Mouse (Mus musculus): ENCODE measurements around the gene Cby3. TPM values are rescaled to one million over a fixed set of nuclear protein-coding genes. Genes with fewer than 3 reads are reported as not detected.
A peak's percentile ranks its signal among the peaks of the same experiment; 100 is the strongest.
"Not testable (repeated sequence)": the region's sequence is repeated elsewhere in the genome, so short reads cannot be mapped to it uniquely, and the experiment has no call there.

Gene Cby3
- 0.43 and 0.45 TPM in 2 replicates for polyA plus RNA-seq (2015; fragmentation: Nextera tagmentation; extraction: Ambion mirVana)

- no peaks in the 10 kb centered on the region; the same call in 1 of the 2 replicates for H3K4me1 ChIP-seq (replicated peaks; ENCODE audit: control insufficient read depth, insufficient read depth, low read length)
- no peak for ATAC-seq (ENCODE audit: low read depth)
- no peak within 1 kb of the TSS for H3K4me3 ChIP-seq (ENCODE audit: low read length)
- H3K36me3 ChIP-seq (ENCODE audit: control insufficient read depth, insufficient read depth, low read length): no peaks in the 10 kb centered on the region
- no peak within 1 kb of the TSS for H3K27ac ChIP-seq (ENCODE audit: low read length)
- no peaks in the 10 kb centered on the region for H3K9me3 ChIP-seq (ENCODE audit: control insufficient read depth, low read length)
- no peak within 1 kb of the TSS for H3K4me2 ChIP-seq (ENCODE audit: low read depth, low read length)
- no peak within 1 kb of the TSS for H3K9ac ChIP-seq (ENCODE audit: low read length)
- no peaks in the 10 kb centered on the region for H3K27me3 ChIP-seq (ENCODE audit: control insufficient read depth, insufficient read depth, low read depth, low read length)
These were observed at the start of gene Cby3 for GRCm38 (mm10) chr11:50354162-50354561. Cby3 (plus strand) TSS chr11:50354462.

- H3K4me3 ChIP-seq (ENCODE audit: low read length): no peak overlapping the region
- WGBS: 72% methylated on average over 2 of the region's 2 CpGs
- no peak overlapping the region for H3K4me2 ChIP-seq (ENCODE audit: low read depth, low read length)
- no peak overlapping the region for H3K27ac ChIP-seq (ENCODE audit: low read length)
- no peak overlapping the region for H3K9ac ChIP-seq (ENCODE audit: low read length)
- H3K36me3 ChIP-seq (ENCODE audit: control insufficient read depth, insufficient read depth, low read length): peaks cover 15% of the 10 kb centered on the region
- no peaks in the 10 kb centered on the region for H3K9me3 ChIP-seq (ENCODE audit: control insufficient read depth, low read length)
- H3K4me1 ChIP-seq (replicated peaks; ENCODE audit: control insufficient read depth, insufficient read depth, low read length): no peaks in the 10 kb centered on the region
- ATAC-seq (ENCODE audit: low read depth): no peak
- H3K27me3 ChIP-seq (ENCODE audit: control insufficient read depth, insufficient read depth, low read depth, low read length): no peaks in the 10 kb centered on the region
These were observed 41.5 kb upstream of the Cby3 start for GRCm38 (mm10) chr11:50312803-50313202.

DNA sequence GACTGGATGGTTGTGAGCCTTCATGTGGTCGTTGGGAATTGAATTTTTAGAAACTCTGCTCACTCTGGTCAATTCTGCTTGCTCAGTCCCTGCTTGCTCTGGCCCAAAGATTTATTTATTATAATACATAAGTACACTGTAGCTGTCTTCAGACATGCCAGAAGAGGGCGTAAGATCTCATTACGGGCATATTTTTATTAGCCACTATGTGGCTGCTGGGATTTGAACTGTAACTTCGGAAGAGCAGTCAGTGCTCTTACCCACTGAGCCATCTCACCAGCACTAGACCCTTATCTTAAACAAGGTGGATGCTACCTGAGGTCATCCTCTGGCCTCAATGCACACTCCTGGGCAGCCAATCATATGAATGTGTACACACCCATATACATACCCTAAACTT lies 34.9 kb upstream of the Cby3 start:
- not testable (repeated sequence) for H3K27me3 ChIP-seq (ENCODE audit: control insufficient read depth, insufficient read depth, low read depth, low read length); H3K9me3 ChIP-seq (ENCODE audit: control insufficient read depth, low read length); ATAC-seq (ENCODE audit: low read depth); H3K4me3 ChIP-seq (ENCODE audit: low read length); H3K9ac ChIP-seq (ENCODE audit: low read length); H3K36me3 ChIP-seq (ENCODE audit: control insufficient read depth, insufficient read depth, low read length); H3K4me2 ChIP-seq (ENCODE audit: low read depth, low read length); H3K27ac ChIP-seq (ENCODE audit: low read length)
- peaks cover 13% of the 10 kb centered on the region for H3K4me1 ChIP-seq (replicated peaks; ENCODE audit: control insufficient read depth, insufficient read depth, low read length)
- WGBS: 75% methylated on average over 4 of the region's 4 CpGs

- no peak overlapping the region for H3K4me3 ChIP-seq (ENCODE audit: low read length)
- H3K9me3 ChIP-seq (ENCODE audit: control insufficient read depth, low read length): no peaks in the 10 kb centered on the region
- no peaks in the 10 kb centered on the region for H3K27me3 ChIP-seq (ENCODE audit: control insufficient read depth, insufficient read depth, low read depth, low read length)
- H3K4me1 ChIP-seq (replicated peaks; ENCODE audit: control insufficient read depth, insufficient read depth, low read length): peaks cover 13% of the 10 kb centered on the region
- no peak for ATAC-seq (ENCODE audit: low read depth)
- H3K27ac ChIP-seq (ENCODE audit: low read length): no peak overlapping the region
- WGBS: 88% methylated on average over 6 of the region's 6 CpGs
- no peak overlapping the region for H3K9ac ChIP-seq (ENCODE audit: low read length)
- H3K4me2 ChIP-seq (ENCODE audit: low read depth, low read length): no peak overlapping the region
- H3K36me3 ChIP-seq (ENCODE audit: control insufficient read depth, insufficient read depth, low read length): no peaks in the 10 kb centered on the region
These were observed 33.0 kb upstream of the Cby3 start for GRCm38 (mm10) chr11:50321239-50321638.

DNA sequence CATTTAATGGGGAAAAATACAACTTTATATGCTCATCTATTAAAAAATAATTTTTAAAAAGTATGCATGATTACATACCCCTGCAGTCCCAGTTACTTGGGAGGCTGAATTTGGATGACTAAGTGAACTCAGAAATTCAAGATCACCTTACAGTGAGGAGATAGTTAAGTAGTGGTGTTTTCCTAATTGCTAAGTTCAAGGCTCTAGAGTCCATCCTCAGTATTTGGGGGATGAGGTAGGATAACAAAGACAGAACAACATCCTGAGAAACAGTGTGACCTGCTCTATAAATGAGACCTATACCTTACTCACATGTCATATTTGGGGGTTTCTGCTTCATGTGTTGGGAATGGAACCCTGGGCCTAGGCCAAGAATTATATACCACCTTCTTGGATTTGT lies 31.9 kb upstream of the Cby3 start:
- Histone ChIP-seq H3K4me2 (ENCODE audit: low read depth, low read length) (no peak overlapping the region), H3K27me3 (ENCODE audit: control insufficient read depth, insufficient read depth, low read depth, low read length) (no peaks in the 10 kb centered on the region), H3K4me1 (replicated peaks; ENCODE audit: control insufficient read depth, insufficient read depth, low read length) (peaks cover 18% of the 10 kb centered on the region), H3K9me3 (ENCODE audit: control insufficient read depth, low read length) (no peaks in the 10 kb centered on the region), H3K9ac (ENCODE audit: low read length) (no peak overlapping the region), H3K4me3 (ENCODE audit: low read length) (no peak overlapping the region), H3K27ac (ENCODE audit: low read length) (no peak overlapping the region), H3K36me3 (ENCODE audit: control insufficient read depth, insufficient read depth, low read length) (no peaks in the 10 kb centered on the region)
- ATAC-seq (ENCODE audit: low read depth): no peak

DNA sequence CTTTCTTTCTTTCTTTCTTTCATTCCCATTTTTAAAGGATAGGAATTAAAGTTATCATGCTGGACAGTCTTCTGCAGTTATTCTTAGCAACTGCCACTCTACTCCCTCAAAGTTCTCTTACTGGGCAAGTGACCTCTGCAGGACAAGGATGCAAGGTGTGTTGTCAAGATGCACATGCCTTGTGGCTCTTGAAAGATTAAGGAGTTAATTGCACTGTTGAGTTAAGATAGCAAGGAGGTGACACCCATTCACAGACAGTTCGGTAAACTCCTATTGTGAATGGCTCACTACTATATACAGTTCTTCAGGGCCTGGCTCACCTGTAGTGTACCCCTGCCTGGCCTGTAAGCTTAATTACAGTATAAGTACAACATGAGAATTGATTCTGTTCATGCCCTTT lies 30.4 kb upstream of the Cby3 start:
- peak overlapping the region; percentile 98 for H3K9ac ChIP-seq (ENCODE audit: low read length)
- no peaks in the 10 kb centered on the region for H3K36me3 ChIP-seq (ENCODE audit: control insufficient read depth, insufficient read depth, low read length)
- 10% methylated on average over 1 of the region's 1 CpGs for WGBS
- peaks cover 18% of the 10 kb centered on the region for H3K4me1 ChIP-seq (replicated peaks; ENCODE audit: control insufficient read depth, insufficient read depth, low read length)
- H3K27ac ChIP-seq (ENCODE audit: low read length): no peak overlapping the region
- H3K4me3 ChIP-seq (ENCODE audit: low read length): peak overlapping the region; percentile 78
- no peaks in the 10 kb centered on the region for H3K9me3 ChIP-seq (ENCODE audit: control insufficient read depth, low read length)
- H3K4me2 ChIP-seq (ENCODE audit: low read depth, low read length): peak overlapping the region; percentile 69
- ATAC-seq (ENCODE audit: low read depth): no peak
- no peaks in the 10 kb centered on the region for H3K27me3 ChIP-seq (ENCODE audit: control insufficient read depth, insufficient read depth, low read depth, low read length)

GRCm38 (mm10) chr11:50324751-50325471 lies 29.4 kb upstream of the Cby3 start:
- Histone ChIP-seq H3K4me1 (replicated peaks; ENCODE audit: control insufficient read depth, insufficient read depth, low read length) (peaks cover 18% of the 10 kb centered on the region), H3K9ac (ENCODE audit: low read length) (peak overlapping the region; percentile 98), H3K4me2 (ENCODE audit: low read depth, low read length) (peak overlapping the region; percentile 69), H3K4me3 (ENCODE audit: low read length) (peak overlapping the region; percentile 78), H3K27ac (ENCODE audit: low read length) (peak overlapping the region; percentile 82), H3K9me3 (ENCODE audit: control insufficient read depth, low read length) (no peaks in the 10 kb centered on the region), H3K36me3 (ENCODE audit: control insufficient read depth, insufficient read depth, low read length) (no peaks in the 10 kb centered on the region), H3K27me3 (ENCODE audit: control insufficient read depth, insufficient read depth, low read depth, low read length) (no peaks in the 10 kb centered on the region)
- ATAC-seq (ENCODE audit: low read depth): peak; percentile 71
- 0% methylated on average over 32 of the region's 34 CpGs for WGBS

GRCm38 (mm10) chr11:50325496-50326301 lies 28.6 kb upstream of the Cby3 start, which contains the start of gene Canx:
Canx (minus strand) TSS chr11:50325673.
- H3K36me3 ChIP-seq (ENCODE audit: control insufficient read depth, insufficient read depth, low read length): no peaks in the 10 kb centered on the region
- peak within 1 kb of the TSS; percentile 78 for H3K4me3 ChIP-seq (ENCODE audit: low read length)
- under 1% methylated on average over 64 of the region's 64 CpGs for WGBS
- H3K27me3 ChIP-seq (ENCODE audit: control insufficient read depth, insufficient read depth, low read depth, low read length): no peaks in the 10 kb centered on the region
- H3K9me3 ChIP-seq (ENCODE audit: control insufficient read depth, low read length): no peaks in the 10 kb centered on the region
- peak within 1 kb of the TSS; percentile 98 for H3K9ac ChIP-seq (ENCODE audit: low read length)
- H3K4me2 ChIP-seq (ENCODE audit: low read depth, low read length): peak within 1 kb of the TSS; percentile 75
- H3K27ac ChIP-seq (ENCODE audit: low read length): peak within 1 kb of the TSS; percentile 90
- H3K4me1 ChIP-seq (replicated peaks; ENCODE audit: control insufficient read depth, insufficient read depth, low read length): peaks cover 18% of the 10 kb centered on the region
- ATAC-seq (ENCODE audit: low read depth): peak; percentile 98

- H3K9me3 ChIP-seq (ENCODE audit: control insufficient read depth, low read length): no peaks in the 10 kb centered on the region
- ATAC-seq (ENCODE audit: low read depth): no peak
- H3K9ac ChIP-seq (ENCODE audit: low read length): peak overlapping the region; percentile 80
- peaks cover 18% of the 10 kb centered on the region for H3K4me1 ChIP-seq (replicated peaks; ENCODE audit: control insufficient read depth, insufficient read depth, low read length)
- WGBS: 2% methylated on average over 7 of the region's 7 CpGs
- no peaks in the 10 kb centered on the region for H3K36me3 ChIP-seq (ENCODE audit: control insufficient read depth, insufficient read depth, low read length)
- peak overlapping the region; percentile 75 for H3K4me2 ChIP-seq (ENCODE audit: low read depth, low read length)
- H3K27me3 ChIP-seq (ENCODE audit: control insufficient read depth, insufficient read depth, low read depth, low read length): no peaks in the 10 kb centered on the region
- peak overlapping the region; percentile 70 for H3K4me3 ChIP-seq (ENCODE audit: low read length)
- peak overlapping the region; percentile 90 for H3K27ac ChIP-seq (ENCODE audit: low read length)
These were observed 27.8 kb upstream of the Cby3 start for GRCm38 (mm10) chr11:50326302-50326966.

All from lung, embryonic 16.5 days (tissue).